Mouse (Mus musculus) thymus, postnatal 0 days (tissue): Measurements from ENCODE around the gene Dnah17. TPM values are rescaled to one million over a fixed set of nuclear protein-coding genes. Genes with fewer than 3 reads are reported as not detected.

ENCODE experiments used
- DNase-seq: peaks from one replicate; pipeline ENCODE4 v3.0.0-alpha.2; 2015; ENCODE audit warnings: low spot score
- polyA plus RNA-seq: library from polyadenylated mRNA; unstranded; fragments of >200 nt; fragmentation: Nextera tagmentation; extraction: Ambion mirVana; gene quantifications from 2 replicates; pipeline ENCODE4 v1.2.1, GENCODE M21; 2015

Gene Dnah17
- polyA plus RNA-seq, 1 experiment from 2014 or later: 0.88 TPM

DNA sequence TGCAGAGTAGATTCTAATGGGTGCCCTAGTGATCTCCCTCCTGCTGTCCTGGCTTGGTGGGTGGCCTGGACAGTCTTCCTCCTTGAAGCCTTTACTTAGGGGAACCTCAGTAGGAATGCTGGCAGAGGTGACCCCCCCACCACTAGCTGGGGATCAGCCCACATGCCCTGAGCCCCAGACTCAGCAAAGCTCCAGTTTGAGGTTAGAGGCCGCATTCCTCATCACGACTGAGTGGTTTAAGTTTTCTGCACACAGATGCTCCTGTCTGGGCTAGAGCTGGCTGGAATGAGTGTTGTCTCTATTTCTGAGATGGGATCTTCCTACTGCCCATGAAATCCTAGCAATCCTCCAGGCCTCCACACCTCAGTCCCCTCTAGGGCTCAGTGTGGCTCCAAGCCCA is 106.3 kb downstream of the Dnah17 start:
- no peak for DNase-seq

DNA sequence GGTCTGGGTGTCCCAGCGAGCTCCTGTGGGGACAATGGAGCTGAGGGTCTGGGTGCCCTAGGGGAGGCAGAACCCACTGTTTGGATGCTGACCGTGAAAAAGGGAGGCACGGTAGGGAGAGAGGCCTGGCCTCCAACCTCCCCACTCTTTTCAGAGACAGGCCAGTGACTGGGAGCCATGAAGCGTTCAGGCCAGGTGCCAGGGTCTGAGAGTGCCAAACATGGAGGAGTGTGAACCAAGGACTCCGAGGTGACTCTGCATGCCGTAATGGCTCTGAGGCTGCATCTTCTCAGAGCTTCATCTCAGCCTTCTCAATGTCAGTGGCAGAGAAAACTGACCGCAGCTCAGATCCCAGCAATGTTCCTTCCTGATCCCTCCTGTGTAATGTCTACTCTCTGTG is 107.0 kb downstream of the Dnah17 start:
- no peak for DNase-seq

DNA sequence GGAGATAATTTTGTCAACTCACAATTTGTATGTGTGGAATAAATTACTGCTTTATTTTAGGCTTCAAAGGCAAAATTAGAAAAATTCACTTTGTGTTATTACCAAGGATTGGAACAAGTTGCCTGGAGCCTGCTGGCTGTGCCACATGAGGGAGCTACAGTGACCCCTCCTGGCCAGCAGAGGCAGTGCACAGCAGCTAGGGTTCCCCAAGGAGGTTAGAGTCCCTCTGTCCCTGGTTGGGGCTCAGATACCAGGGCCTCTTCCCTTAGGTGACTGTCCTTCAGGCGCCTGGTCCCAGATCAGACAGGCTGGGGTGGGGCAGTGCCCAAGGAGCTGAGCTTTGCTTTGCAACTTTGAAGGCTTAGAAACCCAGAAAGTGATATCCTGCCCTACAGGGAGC is 108.6 kb downstream of the Dnah17 start:
- peak; percentile 73 for DNase-seq

DNA sequence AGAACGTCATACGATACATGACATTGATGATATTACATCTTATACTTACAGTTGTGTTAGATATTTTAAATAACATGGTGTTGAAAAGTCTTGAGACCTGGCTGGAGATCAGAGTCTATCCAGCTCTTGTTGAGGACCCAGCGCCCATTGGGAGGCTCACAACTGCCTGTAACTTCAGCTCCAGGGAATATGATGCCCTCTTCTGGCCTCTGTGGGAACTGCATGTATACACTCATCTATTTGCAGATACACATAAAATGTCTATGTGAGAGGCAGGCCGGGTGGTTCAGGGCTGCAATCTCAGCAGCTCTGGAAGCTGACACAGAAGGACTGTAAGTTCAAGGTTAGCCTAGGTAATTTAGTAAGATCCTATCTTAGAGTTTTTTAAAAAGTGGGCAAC is 112.1 kb downstream of the Dnah17 start:
- DNase-seq: peak; percentile 40

DNA sequence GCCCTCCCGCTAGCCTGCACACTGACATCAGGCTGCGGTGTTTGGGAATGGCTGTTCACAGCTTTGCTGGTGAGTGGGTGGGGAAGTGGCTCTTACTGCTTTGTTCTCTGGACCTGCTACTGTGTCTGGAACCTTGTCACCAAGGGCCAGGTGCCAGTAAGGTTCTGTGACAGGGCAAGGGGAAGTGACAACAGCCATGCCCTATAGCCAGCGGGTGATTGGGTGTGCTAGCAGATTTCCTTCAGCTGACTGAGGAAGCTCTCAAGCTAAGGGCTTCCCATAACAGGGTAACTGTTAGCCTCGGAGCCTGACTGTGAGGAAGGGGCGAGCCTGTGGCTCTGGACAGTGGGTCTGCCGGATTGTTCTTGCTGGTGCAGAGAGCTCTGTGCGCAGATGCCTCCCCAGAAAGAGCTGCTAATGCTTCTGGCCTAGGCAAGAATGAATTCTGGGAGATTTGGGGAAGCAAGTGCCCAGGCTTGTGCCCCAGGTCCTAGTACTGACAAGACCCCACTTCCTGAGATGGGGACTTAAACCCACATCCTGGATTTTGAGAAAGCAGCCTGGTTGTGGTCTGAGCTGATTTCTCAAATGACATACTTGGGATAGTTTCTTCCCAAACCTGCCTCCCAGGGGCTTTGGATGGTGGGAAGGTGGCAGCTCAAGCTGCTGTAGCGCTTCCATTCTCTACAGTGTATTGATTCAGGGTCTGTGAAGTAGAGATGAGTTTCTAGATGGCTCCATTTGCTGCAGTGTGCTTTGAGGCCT is 114.9 kb downstream of the Dnah17 start:
- peak; percentile 69 for DNase-seq

DNA sequence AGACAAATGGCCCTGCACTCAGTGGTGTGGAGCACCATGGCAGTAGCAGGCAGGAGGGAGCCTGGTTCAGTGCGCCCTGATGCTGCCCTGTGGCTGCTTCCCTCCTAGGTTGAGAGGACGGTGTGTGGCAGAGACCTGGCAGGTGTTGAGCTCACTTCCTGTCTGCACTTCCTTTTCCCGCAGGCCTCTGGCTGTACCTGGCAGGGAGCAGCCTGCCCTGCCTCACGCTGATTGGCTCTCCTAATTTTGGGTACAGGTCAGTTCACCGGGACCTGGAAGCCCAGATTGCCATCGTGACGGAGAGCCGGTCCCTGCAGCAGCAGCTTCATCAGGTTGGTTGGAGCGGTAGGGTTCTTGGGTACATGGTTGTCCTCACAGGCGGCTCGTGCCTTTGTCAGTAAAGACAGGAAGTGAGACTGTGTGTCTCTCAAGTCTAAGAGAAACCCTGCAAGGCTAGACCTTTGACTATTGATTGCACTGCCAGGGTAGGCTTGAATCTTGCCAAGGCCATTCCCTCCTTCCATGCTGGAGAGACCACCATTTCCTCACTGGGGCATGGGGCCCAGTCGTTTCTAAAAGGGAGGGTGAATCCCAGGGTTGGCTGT is 115.9 kb downstream of the Dnah17 start:
- peak; percentile 75 for DNase-seq

DNA sequence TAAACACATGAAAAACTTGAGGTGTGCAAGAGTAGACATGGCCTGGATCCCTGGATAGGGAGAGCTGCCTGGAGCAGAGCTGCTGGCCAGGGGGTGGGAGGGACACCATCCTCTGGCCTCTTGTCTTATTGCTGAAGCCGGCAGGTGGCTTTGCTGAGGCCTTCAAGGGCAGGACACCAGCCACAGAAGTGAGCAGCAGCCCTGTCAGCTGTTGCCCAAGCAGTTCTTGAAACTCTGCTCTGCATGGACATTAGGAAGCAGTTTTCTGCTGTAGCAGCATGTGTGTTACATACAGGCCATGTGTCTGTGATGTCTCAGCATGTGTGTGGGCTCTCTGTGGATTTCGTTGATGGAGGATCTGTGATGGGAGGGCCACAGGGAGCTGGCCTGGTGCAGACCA is 117.1 kb downstream of the Dnah17 start:
- no peak for DNase-seq

DNA sequence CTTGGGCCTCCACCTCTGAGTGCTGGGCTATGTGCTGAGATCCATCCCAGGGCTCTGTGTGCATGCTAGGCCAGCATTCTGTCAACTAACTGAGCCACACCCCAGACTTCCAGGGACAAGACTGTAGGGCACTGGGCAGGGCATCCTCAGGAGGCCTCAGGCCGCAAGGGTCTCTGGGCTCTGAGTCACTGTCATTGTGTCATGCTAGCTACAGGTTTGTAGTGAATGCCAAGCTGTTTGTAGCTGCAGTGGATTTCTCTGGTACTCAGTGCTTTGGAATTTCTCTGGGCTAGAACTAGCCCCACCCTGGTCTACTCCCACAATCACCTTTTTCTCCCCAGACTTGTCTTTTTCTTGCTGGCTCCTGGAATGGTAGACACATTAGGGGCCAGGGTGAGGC is 117.8 kb downstream of the Dnah17 start:
- DNase-seq: no peak

DNA sequence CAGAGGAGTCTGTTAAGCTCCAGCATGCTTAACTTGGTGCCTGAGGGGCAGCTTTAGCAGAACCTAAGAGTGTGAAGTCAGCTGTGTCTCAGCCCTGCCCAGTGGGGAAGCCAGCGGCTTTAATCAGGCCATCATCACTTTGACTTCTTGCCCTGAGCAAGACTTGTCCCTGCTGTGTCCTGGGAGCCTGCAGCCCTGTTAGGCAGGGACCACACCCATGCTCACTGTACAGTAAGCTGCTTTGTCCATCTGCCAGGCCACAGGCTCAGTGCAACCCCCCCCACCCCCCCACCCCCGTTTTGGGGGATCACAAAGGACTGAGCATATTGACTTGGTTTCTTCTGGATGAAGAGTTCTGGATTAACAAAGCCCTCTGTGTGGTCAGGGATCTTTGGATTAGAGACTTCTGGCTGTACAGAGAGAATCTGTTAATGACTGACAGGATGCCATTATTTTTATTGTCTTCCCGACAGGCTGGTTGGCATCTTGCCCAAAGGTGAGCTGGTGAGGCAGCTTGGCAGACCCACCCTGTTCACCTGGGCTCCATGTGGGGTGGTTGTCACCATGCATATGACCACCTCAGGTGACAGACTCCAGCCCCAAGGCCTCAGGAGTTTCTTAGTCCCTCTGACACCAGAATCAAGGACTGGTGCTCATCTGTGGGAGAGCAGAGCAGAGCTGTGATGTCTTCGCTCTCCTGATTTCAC is 120.4 kb downstream of the Dnah17 start:
- no peak for DNase-seq

DNA sequence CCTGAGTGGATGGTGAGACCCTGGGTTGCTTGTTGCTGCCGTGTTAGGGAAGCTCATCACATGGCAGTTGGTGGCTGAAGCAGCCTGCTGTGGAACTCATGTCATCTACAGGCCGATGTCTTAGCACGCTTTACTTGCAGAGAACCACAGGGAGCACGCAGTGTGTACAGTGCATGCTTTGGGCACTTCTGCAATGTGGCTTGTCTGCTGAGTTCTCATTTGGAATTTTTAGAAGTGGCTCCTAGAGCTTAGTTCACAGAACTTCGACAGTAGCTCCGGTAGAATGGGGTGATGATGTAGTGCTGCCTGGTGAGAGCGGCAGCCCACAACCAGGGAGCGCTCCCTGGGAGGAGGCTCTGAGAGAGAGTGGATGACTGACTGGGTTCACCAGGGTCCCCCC is 121.6 kb downstream of the Dnah17 start:
- no peak for DNase-seq

DNA sequence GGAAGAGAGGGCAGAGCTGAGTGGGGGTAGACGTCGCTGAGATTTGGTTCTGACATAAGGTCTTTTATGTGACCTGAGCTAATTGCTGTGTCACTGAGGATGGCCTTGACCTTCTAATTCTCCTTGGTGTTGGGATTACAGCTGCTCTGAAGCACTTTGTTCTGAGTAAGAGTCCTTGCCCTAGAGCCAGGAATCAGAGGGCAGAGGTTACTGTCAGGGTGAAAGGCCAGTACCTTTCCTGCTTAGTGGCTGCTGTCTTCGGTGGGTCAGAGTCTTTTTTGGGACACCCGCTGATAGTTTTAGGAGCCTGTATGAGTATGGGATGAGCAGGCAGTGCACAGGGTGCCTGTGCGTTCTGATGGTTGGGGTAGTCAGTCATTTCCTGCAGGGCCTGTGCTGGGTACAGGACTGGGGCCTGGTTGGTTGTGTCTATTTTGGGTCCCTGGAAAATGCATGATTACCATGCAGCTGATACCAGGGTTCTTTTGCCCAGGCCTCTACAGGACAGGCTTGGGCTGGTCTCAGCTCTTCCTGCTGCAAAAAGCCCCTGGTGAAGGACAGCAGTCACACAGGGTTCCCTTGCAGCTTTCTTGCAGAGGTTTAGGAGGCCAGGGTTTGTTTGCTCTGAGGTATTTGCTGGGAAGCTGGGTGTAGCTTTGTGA is 122.2 kb downstream of the Dnah17 start:
- no peak for DNase-seq

DNA sequence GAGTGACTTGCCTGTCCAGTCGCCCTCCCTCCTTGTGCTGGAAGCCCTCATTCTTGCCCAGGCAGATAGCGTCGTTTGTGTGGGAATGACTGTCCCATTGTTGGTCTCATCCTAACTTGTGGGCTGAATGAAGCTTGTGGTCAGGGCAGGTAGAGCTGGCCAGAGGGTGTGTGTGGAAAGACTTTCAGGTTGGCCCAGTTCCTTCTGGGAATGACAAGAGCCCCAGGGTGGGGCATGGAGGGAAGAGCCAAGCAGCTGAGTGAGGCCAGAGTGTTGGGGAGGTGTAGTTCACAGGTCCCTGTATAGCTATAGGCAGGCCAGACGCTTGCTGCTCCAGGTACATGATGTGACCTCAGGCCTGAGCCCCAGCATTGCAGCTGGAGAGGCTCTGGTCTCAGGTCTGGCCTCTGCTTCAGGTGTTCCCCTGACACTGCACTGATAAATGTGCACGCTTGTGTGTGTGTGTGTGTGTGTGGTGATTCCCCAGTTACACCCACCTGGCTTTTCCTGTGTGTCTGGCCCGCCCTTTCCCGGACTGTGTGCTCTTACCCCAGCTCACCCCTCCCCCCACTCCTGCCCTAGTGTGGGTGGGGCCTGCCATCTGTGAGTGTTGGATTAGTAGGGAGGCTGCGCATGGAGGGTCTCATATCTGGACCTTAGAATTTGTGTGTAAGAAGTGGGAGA is 122.8 kb downstream of the Dnah17 start:
- DNase-seq: no peak

DNA sequence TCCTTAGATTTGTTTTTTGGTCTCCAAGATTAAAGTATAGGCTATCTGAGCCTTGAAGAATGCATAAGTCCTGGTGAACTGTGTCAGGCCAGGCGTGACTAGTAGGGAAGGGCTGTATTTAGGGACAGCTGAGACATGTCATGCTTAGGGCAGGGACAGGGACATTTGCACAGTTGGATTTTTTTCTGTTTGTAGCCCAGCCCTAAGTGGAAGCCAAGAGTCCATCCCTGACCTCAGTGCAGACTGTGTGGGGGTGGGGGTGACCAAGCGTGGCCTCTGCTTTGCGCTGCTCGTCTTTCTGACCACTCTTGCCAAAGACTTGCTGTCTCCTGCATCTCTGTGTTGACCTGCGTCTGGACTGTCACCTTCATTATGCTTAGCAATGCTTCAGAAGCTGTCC is 126.2 kb downstream of the Dnah17 start:
- DNase-seq: no peak

DNA sequence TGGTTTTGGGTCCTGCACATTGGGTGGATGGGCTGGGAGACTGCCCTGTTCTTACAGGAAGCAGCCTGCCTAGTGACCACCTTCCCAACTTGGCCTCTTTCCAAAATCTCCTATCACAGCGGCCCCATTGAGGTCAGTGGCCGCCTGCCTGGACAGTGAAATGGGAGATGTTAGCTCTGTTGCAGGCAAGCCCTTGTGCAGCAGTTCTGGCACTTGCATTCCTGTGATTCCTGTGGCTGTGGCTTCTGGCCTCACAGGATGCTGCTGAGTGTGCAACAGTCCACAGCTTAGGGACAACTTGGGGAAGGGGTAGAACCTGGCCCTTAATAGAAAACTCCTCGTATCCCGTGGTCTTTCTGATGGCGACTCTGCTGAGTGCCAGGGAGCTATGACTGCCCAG is 126.7 kb downstream of the Dnah17 start:
- no peak for DNase-seq

DNA sequence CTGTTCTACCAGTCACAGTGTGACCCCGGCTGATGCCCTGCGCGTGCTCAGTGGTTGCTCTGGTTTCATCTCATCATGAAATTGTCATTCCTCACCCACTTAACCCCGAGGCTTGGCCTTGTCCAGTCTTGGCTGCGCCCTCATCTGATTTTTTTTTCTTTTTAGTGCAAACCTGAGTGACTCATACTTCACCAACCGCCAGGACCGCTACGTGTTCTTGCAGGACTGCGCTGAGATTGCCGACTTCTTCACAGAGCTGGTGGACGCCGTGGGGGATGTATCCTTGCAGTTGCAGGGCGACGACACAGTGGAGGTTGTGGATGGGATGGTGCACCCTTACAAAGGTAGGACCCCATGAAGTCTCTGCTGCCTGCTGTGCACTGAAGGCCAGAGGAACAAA is 127.3 kb downstream of the Dnah17 start:
- no peak for DNase-seq

DNA sequence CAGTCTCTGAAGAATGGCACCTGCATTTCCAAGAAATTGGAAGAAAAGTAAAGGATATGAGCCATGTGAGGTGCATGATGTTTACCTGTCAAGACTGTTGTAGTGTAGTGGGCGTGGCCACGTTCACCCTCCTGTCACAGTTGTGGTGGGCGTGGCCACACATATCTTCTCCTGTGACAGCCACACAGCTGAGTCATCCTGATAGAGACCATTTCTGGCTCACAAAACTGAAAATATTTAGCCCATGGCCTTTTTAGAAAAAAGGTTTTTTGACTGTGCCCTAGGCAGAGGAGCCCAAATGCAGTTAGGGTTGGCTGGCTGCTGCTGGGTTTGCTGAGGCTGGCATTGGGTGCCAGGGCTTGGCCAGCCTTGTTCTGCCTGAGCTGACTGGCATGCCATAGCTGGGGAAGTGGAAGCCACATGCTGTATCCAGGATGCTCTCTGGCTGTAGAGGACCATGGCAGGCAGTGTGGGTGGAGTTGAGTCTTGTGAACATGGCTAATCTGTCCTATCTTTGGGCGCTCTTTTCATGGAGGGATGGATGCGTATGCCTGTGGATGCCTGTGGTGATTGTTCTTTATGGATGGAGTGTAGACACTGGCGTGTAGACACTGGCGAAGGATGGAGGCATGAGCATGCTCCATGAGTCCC is 129.7 kb downstream of the Dnah17 start:
- DNase-seq: no peak

DNA sequence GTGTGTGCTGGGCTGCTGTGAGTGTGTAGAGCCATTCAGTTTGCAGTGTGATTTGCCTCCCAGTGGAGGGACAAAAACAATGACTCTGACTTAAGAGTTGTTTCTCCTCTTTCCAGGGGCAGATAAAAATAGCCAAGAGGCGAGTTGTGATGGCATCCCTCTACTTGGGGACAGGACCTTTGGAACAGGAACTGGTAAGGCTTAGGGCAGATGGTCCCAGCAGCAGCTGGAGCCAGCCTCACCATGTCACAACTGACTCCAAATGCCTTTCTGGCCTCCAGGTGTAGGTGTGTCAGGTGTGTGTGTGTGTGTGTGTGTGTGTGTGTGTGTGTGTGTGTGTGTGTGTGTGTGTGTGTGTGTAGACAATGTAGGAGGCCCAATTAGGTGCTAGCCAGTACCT is 130.4 kb downstream of the Dnah17 start:
- no peak for DNase-seq

DNA sequence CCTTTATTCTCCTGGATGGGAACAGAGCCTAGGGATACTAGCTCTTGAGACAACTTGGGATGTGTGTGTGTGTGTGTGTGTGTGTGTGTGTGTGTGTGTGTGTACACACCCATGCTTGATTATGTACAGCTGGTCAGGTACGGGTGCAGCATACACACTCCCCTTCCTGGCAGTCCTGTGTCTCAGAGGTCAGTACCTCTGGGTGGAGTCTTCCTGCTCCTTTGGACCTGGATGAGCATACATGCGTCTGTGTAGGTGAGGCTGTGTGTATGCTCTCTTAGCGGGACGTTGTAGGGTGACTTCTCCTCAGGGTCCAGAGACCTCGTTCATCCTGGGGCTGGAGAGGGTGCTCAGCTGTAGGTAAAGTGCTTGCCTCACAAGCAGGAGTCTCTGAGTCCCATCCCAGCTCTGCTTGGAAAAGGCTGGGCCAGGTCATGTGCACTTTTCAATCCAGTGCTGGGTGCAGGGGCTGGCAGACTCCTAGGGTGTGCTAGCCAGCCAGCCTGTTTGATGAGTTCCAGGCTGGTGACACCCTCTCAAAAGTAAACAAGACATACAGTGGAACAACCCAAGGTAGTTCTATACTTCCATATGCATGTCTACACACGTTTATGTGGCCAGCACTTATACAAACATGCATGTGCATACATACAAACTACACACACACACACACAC is 131.0 kb downstream of the Dnah17 start:
- DNase-seq: no peak

DNA sequence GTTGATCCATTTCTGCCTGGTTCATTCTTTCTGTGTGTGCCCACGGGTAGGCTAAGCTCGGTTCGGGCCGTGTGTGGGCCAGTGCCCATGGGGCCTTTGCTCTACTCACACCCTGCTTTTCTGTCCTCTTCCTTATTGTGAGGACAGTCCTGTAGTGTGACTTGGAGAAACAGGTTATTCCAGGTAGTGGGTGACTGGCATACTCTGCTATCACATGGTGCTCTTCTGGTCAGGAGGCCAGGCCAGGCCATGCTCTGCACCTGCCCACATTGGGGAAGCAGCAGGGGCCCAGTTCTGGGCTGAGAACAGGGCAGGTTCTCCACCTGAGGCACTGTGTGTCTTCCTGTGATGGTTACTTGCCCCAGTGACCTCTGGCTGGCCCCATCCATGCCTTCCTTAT is 132.1 kb downstream of the Dnah17 start:
- no peak for DNase-seq

DNA sequence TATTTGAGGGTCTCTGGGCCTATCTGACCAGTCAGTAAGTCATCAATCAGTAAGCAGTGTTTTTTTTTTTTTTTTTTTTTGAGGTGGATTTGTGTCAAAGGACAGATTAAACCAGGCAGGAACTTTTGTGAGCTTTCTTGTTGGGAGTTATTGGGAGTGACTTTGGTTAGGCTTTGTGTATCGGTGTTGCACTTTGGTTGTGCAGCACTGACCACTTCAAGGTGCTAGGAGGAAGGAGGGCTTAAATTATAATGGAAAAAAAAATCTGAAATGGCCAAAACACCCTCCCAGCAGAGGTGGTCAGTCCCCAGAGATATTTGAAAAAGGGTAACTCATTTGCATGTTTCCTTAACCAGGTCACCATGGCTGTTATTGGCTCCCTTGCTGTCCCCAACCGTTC is 133.3 kb downstream of the Dnah17 start:
- no peak for DNase-seq
